ENCODE assay signal across 17 mouse cellular contexts in genomic region chr4:141478794-141479193, GRCm38 (mm10). TPM values are rescaled to one million over a fixed set of nuclear protein-coding genes. Genes with fewer than 3 reads are reported as not detected.
DNase-seq lines count a peak whose midpoint lies in the region; ATAC-seq and TF ChIP-seq lines count a peak whose summit lies in the region.
"Had no signal": no experiment of that assay in that cellular context is flagged by ENCODE, and none has a peak within 500 bp of the region (broad histone marks: within the 10 kb centered on the region; RNA-seq: fewer than 3 reads in every experiment).

No protein-coding gene starts in this region.

- H3K9ac ChIP-seq in intestine, embryonic 15.5 days: no peak overlapping the region
- H3K9ac ChIP-seq: heart, embryonic 15.5 days; liver, embryonic 12.5 days; neural tube, embryonic 12.5 days had no signal

- H3K4me3 ChIP-seq in cerebellum, adult 2 months (replicated peaks; ENCODE audit: insufficient read depth, low read depth, low read length): peak overlapping the region; percentile 16
- no peak overlapping the region for H3K4me3 ChIP-seq in bone marrow macrophage, adult 2 months (ENCODE audit: insufficient read depth, low read length)
- no peak overlapping the region for H3K4me3 ChIP-seq in intestine, embryonic 15.5 days (replicated peaks)
- H3K4me3 ChIP-seq: erythroblast, embryonic 14.5 days; heart, embryonic 15.5 days; liver, embryonic 12.5 days; neural tube, embryonic 12.5 days had no signal

- H3K9me3 ChIP-seq in intestine, embryonic 15.5 days: no peaks in the 10 kb centered on the region
- H3K9me3 ChIP-seq: heart, embryonic 15.5 days; neural tube, embryonic 12.5 days had no signal

- WGBS in cerebellum, adult 2 months: 21% methylated on average over 32 of the region's 32 CpGs
- WGBS in intestine, embryonic 15.5 days: 93% methylated on average over 32 of the region's 32 CpGs

- peaks cover 35% of the 10 kb centered on the region for H3K4me1 ChIP-seq in cerebellum, adult 2 months (ENCODE audit: control insufficient read depth, insufficient read depth, low read length)
- peaks cover 14% of the 10 kb centered on the region for H3K4me1 ChIP-seq in bone marrow macrophage, adult 2 months (ENCODE audit: control insufficient read depth, insufficient read depth, low read length)
- H3K4me1 ChIP-seq in intestine, embryonic 15.5 days (replicated peaks): no peaks in the 10 kb centered on the region
- H3K4me1 ChIP-seq: heart, embryonic 15.5 days; liver, embryonic 12.5 days; neural tube, embryonic 12.5 days had no signal

- ATAC-seq in intestine, embryonic 15.5 days: no peak
- no peak for ATAC-seq in inflammation-experienced regulatory T-cells, adult 6 months
- no peak for ATAC-seq in erythroblast, adult 5-6 weeks (replicated peaks; ENCODE audit: low FRiP score, poor library complexity, severe bottlenecking)
- ATAC-seq: liver, embryonic 12.5 days had no signal

- H3K27ac ChIP-seq in cerebellum, adult 2 months (ENCODE audit: insufficient read depth, low read length): peak overlapping the region; percentile 91
- peak overlapping the region; percentile 86 for H3K27ac ChIP-seq in bone marrow macrophage, adult 2 months (ENCODE audit: insufficient read depth, low read depth, low read length)
- peak overlapping the region; percentile 82 for H3K27ac ChIP-seq in intestine, embryonic 15.5 days
- H3K27ac ChIP-seq: liver, embryonic 12.5 days; neural tube, embryonic 12.5 days had no signal

- no peaks in the 10 kb centered on the region for H3K27me3 ChIP-seq in cerebellum, adult 2 months (ENCODE audit: control insufficient read depth, insufficient read depth, low read length)
- H3K27me3 ChIP-seq in intestine, embryonic 15.5 days (replicated peaks): no peaks in the 10 kb centered on the region
- H3K27me3 ChIP-seq: heart, embryonic 15.5 days; liver, embryonic 12.5 days; neural tube, embryonic 12.5 days had no signal

- no peak overlapping the region for H3K4me2 ChIP-seq in intestine, embryonic 15.5 days (replicated peaks)
- H3K4me2 ChIP-seq: heart, embryonic 15.5 days; liver, embryonic 12.5 days; neural tube, embryonic 12.5 days had no signal

- TF ChIP-seq POLR2A in cerebellum, adult 2 months (IDR thresholded peaks at IDR 0.05; ENCODE audit: borderline replicate concordance, insufficient read depth, low read length): no peak
- no peak for TF ChIP-seq POLR2A in bone marrow macrophage, adult 2 months (IDR thresholded peaks at IDR 0.05; ENCODE audit: borderline replicate concordance, low read depth, low read length)

- TF ChIP-seq CTCF in cerebellum, adult 2 months (IDR thresholded peaks at IDR 0.05; ENCODE audit: borderline replicate concordance, insufficient read depth, low read depth, low read length): no peak
- no peak for TF ChIP-seq CTCF in bone marrow macrophage, adult 2 months (IDR thresholded peaks at IDR 0.05; ENCODE audit: low read depth, low read length)

- H3K36me3 ChIP-seq in intestine, embryonic 15.5 days: peaks cover 80% of the 10 kb centered on the region

- DNase-seq in cerebellum, adult 2 months: peak; percentile 46 to 57
- no peak for DNase-seq in cerebellum, postnatal 4 days (ENCODE audit: low spot score in 2 of 2)
- DNase-seq in layer of hippocampus, postnatal 10 days (ENCODE audit: low spot score in 2 of 2): peak; percentile 25 to 27
- no peak for DNase-seq in layer of hippocampus, adult 9-11 months
- DNase-seq: gastrocnemius, postnatal 25 days; kidney, adult 9 months had no signal

RNA-seq across cellular contexts. Expression of gene Zbtb17, which starts 34.3 kb away (rescaled TPM):
- polyA plus RNA-seq in cerebellum, adult 2 months (2012; rRNA removed): 34.7 TPM in 2 replicates
- total RNA-seq in layer of hippocampus, postnatal 10 days (2021): 10 to 100 TPM; 24.2 to 27.4 TPM
- 12.6 and 16.4 TPM in 2 replicates for polyA plus RNA-seq in bone marrow macrophage, adult 2 months (2012; ENCODE audit: insufficient read depth, insufficient read length, missing spikeins)
- 25.6 and 27.2 TPM in 2 replicates for polyA plus RNA-seq in intestine, embryonic 15.5 days (2015; fragmentation: Nextera tagmentation; extraction: Ambion mirVana)
- 10 to 100 TPM; 12.6 to 16.9 (median 14.1) TPM for polyA plus RNA-seq in inflammation-experienced regulatory T-cells, adult 6 months (2017; shearing (Covaris generic))
- 6.3 TPM in 1 of 2 replicates, not detected in the other for total RNA-seq in erythroblast, adult 5-6 weeks (2015; ENCODE audit: low replicate concordance)
- 2.6 and 4.3 TPM in 2 replicates for total RNA-seq in erythroblast, adult 5-6 weeks (2017; ENCODE audit: low replicate concordance)

RNA-seq across cellular contexts. Expression of gene Srarp, which starts 42.9 kb away (rescaled TPM):
- polyA plus RNA-seq in cerebellum, adult 2 months (2012; rRNA removed): 8.7 and 12.9 TPM in 2 replicates
- 1 to 10 TPM; 2.9 to 3.4 TPM for total RNA-seq in layer of hippocampus, postnatal 10 days (2021)
- not detected in 2 replicates for polyA plus RNA-seq in bone marrow macrophage, adult 2 months (2012; ENCODE audit: insufficient read depth, insufficient read length, missing spikeins)
- not detected in 2 replicates for polyA plus RNA-seq in intestine, embryonic 15.5 days (2015; fragmentation: Nextera tagmentation; extraction: Ambion mirVana)
- polyA plus RNA-seq in inflammation-experienced regulatory T-cells, adult 6 months (2017; shearing (Covaris generic)): not detected
- total RNA-seq in erythroblast, adult 5-6 weeks (2015; ENCODE audit: low replicate concordance): not detected in 2 replicates
- total RNA-seq in erythroblast, adult 5-6 weeks (2017; ENCODE audit: low replicate concordance): 0.70 TPM in 1 of 2 replicates, not detected in the other
- total RNA-seq: megakaryocyte, adult 5-6 weeks; MEL had no signal
- polyA plus RNA-seq: erythroblast, embryonic 14.5 days; heart, embryonic 15.5 days; liver, embryonic 12.5 days; neural tube, embryonic 12.5 days had no signal

RNA-seq across cellular contexts. Expression of gene Hspb7, which starts 58.2 kb away (rescaled TPM):
- 0.10 and 0.16 TPM in 2 replicates for polyA plus RNA-seq in cerebellum, adult 2 months (2012; rRNA removed)
- under 1 TPM; 0.11 to 0.16 TPM for total RNA-seq in layer of hippocampus, postnatal 10 days (2021)
- not detected in 2 replicates for polyA plus RNA-seq in bone marrow macrophage, adult 2 months (2012; ENCODE audit: insufficient read depth, insufficient read length, missing spikeins)
- polyA plus RNA-seq in intestine, embryonic 15.5 days (2015; fragmentation: Nextera tagmentation; extraction: Ambion mirVana): 3.0 and 3.1 TPM in 2 replicates
- not detected for polyA plus RNA-seq in inflammation-experienced regulatory T-cells, adult 6 months (2017; shearing (Covaris generic))
- not detected in 2 replicates for total RNA-seq in erythroblast, adult 5-6 weeks (2015; ENCODE audit: low replicate concordance)
- total RNA-seq in erythroblast, adult 5-6 weeks (2017; ENCODE audit: low replicate concordance): not detected in 2 replicates
- total RNA-seq: layer of hippocampus, postnatal 25 days; megakaryocyte, adult 5-6 weeks; MEL had no signal
- polyA plus RNA-seq: erythroblast, embryonic 14.5 days; neural tube, embryonic 12.5 days had no signal

RNA-seq across cellular contexts. Expression of gene Spen, which starts 59.6 kb away (rescaled TPM):
- 16.6 and 18.6 TPM in 2 replicates for polyA plus RNA-seq in cerebellum, adult 2 months (2012; rRNA removed)
- total RNA-seq in layer of hippocampus, postnatal 10 days (2021): 10 to 100 TPM; 62.9 to 64.5 TPM
- 23.6 and 29.2 TPM in 2 replicates for polyA plus RNA-seq in bone marrow macrophage, adult 2 months (2012; ENCODE audit: insufficient read depth, insufficient read length, missing spikeins)
- 7.4 and 10.5 TPM in 2 replicates for polyA plus RNA-seq in intestine, embryonic 15.5 days (2015; fragmentation: Nextera tagmentation; extraction: Ambion mirVana)
- polyA plus RNA-seq in inflammation-experienced regulatory T-cells, adult 6 months (2017; shearing (Covaris generic)): 10 to 100 TPM in 2 of 3 experiments, 1 to 10 TPM in 1; 8.6 to 17.1 (median 14.3) TPM
- 38.0 and 60.7 TPM in 2 replicates for total RNA-seq in erythroblast, adult 5-6 weeks (2015; ENCODE audit: low replicate concordance)
- total RNA-seq in erythroblast, adult 5-6 weeks (2017; ENCODE audit: low replicate concordance): 35.6 and 63.0 TPM in 2 replicates

Comparison
In these comparisons a context has a peak if more than half of its experiments do, and no peak if none do; other contexts are left out.
1. DNase-seq: peak in cerebellum, adult 2 months (2 of 2) and layer of hippocampus, postnatal 10 days (2 of 2); none in cerebellum, postnatal 4 days (0 of 2) and layer of hippocampus, adult 9-11 months (single experiment).
2. Peak in every context shown above with its lines, with median percentiles within 50 percentile points of each other: H3K27ac ChIP-seq.